ENCODE assay signal across 30 mouse cellular contexts in genomic region chr12:12425188-12425587, GRCm38 (mm10).
DNase-seq lines count a peak whose midpoint lies in the region; ATAC-seq and TF ChIP-seq lines count a peak whose summit lies in the region.
"Had no signal": no experiment of that assay in that cellular context is flagged by ENCODE, and none has a peak within 500 bp of the region (broad histone marks: within the 10 kb centered on the region; RNA-seq: fewer than 3 reads in every experiment).

No protein-coding gene starts in this region.

- no peaks in the 10 kb centered on the region; the same call in 1 of the 2 replicates for H3K27me3 ChIP-seq in liver, embryonic 13.5 days
- no peaks in the 10 kb centered on the region for H3K27me3 ChIP-seq in liver, postnatal 0 days (ENCODE audit: insufficient read depth, low read length)
- H3K27me3 ChIP-seq: heart, embryonic 12.5 days; heart, embryonic 15.5 days; Patski had no signal

- H3K4me2 ChIP-seq in liver, embryonic 13.5 days: no peak overlapping the region
- H3K4me2 ChIP-seq in liver, postnatal 0 days (ENCODE audit: low read depth, low read length): no peak overlapping the region
- H3K4me2 ChIP-seq: embryonic facial prominence, embryonic 13.5 days; heart, embryonic 12.5 days; heart, embryonic 15.5 days; hindbrain, embryonic 14.5 days had no signal

- WGBS in liver, embryonic 13.5 days (ENCODE audit: insufficient replicate concordance): 61% methylated on average over 5 of the region's 5 CpGs
- 77% methylated on average over 5 of the region's 5 CpGs for WGBS in liver, postnatal 0 days (ENCODE audit: insufficient replicate concordance)

- DNase-seq in cerebellum, postnatal 10 days: peak; percentile 30 to 41
- no peak for DNase-seq in cerebellum, adult 8-10 months
- peak; percentile 63 for DNase-seq in heart, adult 11 months
- DNase-seq in heart, postnatal 14 days: no peak
- no peak for DNase-seq in liver, embryonic 13.5 days
- DNase-seq in liver, postnatal 0 days: no peak
- DNase-seq in fat pad, adult 2 months (ENCODE audit: extremely low read depth, low read depth, low spot score): peak; percentile 55
- no peak for DNase-seq in T-cell, adult 2 months (ENCODE audit: low spot score)
- DNase-seq: adrenal gland, adult 2 months; adrenal gland, postnatal 14 days; cerebellum, adult 18-20 months; cerebellum, adult 9-11 months; cerebellum, postnatal 36 days; embryo, embryonic 11 days; forebrain, postnatal 0 days; gastrocnemius, postnatal 25 days; heart, postnatal 10 days; heart, postnatal 4 days; kidney, adult 18-20 months had no signal

- no peaks in the 10 kb centered on the region for H3K9me3 ChIP-seq in liver, embryonic 13.5 days (replicated peaks)
- no peaks in the 10 kb centered on the region for H3K9me3 ChIP-seq in liver, postnatal 0 days (ENCODE audit: low read length)
- H3K9me3 ChIP-seq: embryonic facial prominence, embryonic 10.5 days; embryonic facial prominence, embryonic 13.5 days; forebrain, embryonic 10.5 days; heart, embryonic 12.5 days; heart, embryonic 15.5 days had no signal

- no peaks in the 10 kb centered on the region for H3K36me3 ChIP-seq in liver, embryonic 13.5 days
- H3K36me3 ChIP-seq in liver, postnatal 0 days (replicated peaks; ENCODE audit: insufficient read depth, low read length): no peaks in the 10 kb centered on the region
- H3K36me3 ChIP-seq: embryonic facial prominence, embryonic 10.5 days; embryonic facial prominence, embryonic 13.5 days; forebrain, embryonic 10.5 days; heart, embryonic 12.5 days; heart, embryonic 15.5 days had no signal

- intact Hi-C loops in heart, postnatal 14 days (cut with DNase I): no loop called here

- H3K4me3 ChIP-seq in liver, embryonic 13.5 days (replicated peaks): no peak overlapping the region
- H3K4me3 ChIP-seq in liver, postnatal 0 days (ENCODE audit: low read depth, low read length): no peak overlapping the region
- H3K4me3 ChIP-seq: embryonic facial prominence, embryonic 10.5 days; embryonic facial prominence, embryonic 13.5 days; erythroblast, embryonic 14.5 days; forebrain, embryonic 10.5 days; heart, embryonic 12.5 days; heart, embryonic 15.5 days had no signal

- TF ChIP-seq CTCF in liver, postnatal 0 days (IDR thresholded peaks at IDR 0.05; ENCODE audit: low read depth): no peak

- ATAC-seq in liver, embryonic 13.5 days (ENCODE audit: low read depth): no peak
- ATAC-seq in liver, postnatal 0 days: no peak
- ATAC-seq: forebrain, postnatal 0 days; hindbrain, postnatal 0 days; inflammation-experienced regulatory T-cells, adult 6 months; intestine, embryonic 16.5 days; Patski had no signal

- H3K4me1 ChIP-seq in liver, embryonic 13.5 days (replicated peaks): peaks cover 64% of the 10 kb centered on the region
- peaks cover 9% of the 10 kb centered on the region for H3K4me1 ChIP-seq in liver, postnatal 0 days (ENCODE audit: insufficient read depth)

- peak overlapping the region; percentile 73; the same call in 1 of the 2 replicates for H3K27ac ChIP-seq in liver, embryonic 13.5 days
- no peak overlapping the region for H3K27ac ChIP-seq in liver, postnatal 0 days (ENCODE audit: low read depth)
- H3K27ac ChIP-seq: embryonic facial prominence, embryonic 10.5 days; embryonic facial prominence, embryonic 13.5 days; forebrain, embryonic 10.5 days; heart, embryonic 15.5 days; hindbrain, embryonic 14.5 days; hindbrain, postnatal 0 days had no signal

- no peak for TF ChIP-seq EP300 in liver, postnatal 0 days (IDR thresholded peaks at IDR 0.05; ENCODE audit: low read depth)

- no peak overlapping the region for H3K9ac ChIP-seq in liver, embryonic 13.5 days
- no peak overlapping the region for H3K9ac ChIP-seq in liver, postnatal 0 days (replicated peaks)
- H3K9ac ChIP-seq: embryonic facial prominence, embryonic 13.5 days; forebrain, postnatal 0 days; heart, embryonic 12.5 days; heart, embryonic 15.5 days; hindbrain, embryonic 14.5 days had no signal

Comparison
In these comparisons a context has a peak if more than half of its experiments do, and no peak if none do; other contexts are left out.
1. DNase-seq: peak in cerebellum, postnatal 10 days (2 of 2), heart, adult 11 months (single experiment) and fat pad, adult 2 months (single experiment); none in cerebellum, adult 8-10 months (single experiment), heart, postnatal 14 days (0 of 2), liver, embryonic 13.5 days (single experiment), liver, postnatal 0 days (single experiment) and T-cell, adult 2 months (single experiment).